Mouse (Mus musculus) heart, postnatal 10 days (tissue): ENCODE data around the gene Elmo1. TPM values are rescaled to one million over a fixed set of nuclear protein-coding genes. Genes with fewer than 3 reads are reported as not detected.

Experiments
- DNase-seq, 2 experiments: peaks; one replicate each; pipeline ENCODE4 v3.0.0; 2021
- intact Hi-C: fragments of 180-260 bp; cut with DNase I; formaldehyde crosslinking; loops from one replicate; pipeline ENCODE4 v1.15.1; 2025
- total RNA-seq, 2 experiments: library from RNA; stranded (reverse); gene quantifications; 2 replicates each; pipeline ENCODE4 v1.2.3; 2021

Gene Elmo1
- total RNA-seq, 2 experiments from 2014 or later = 20.2 to 20.4 TPM

DNA sequence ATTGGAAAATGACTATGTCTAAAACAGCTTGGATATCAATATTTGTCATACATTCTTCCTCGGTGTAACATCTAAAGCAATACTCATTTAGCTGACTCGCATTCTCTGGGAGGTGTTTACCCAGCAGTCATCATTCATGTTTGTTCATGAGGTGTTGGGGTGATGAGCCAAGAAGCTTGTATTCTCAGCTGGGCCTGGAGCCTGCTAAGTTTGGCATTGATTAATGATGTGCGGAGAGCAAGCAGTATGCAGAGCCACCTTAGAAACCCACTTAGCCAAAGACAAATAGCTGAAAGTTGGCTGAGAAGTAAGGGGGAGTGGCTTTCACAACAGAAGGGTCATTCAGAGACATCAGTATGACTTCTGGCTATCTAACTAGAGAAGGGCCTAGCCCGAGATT is 459.6 kb downstream of the Elmo1 start:
- intact Hi-C loops = no loop called here
- no peak for DNase-seq

DNA sequence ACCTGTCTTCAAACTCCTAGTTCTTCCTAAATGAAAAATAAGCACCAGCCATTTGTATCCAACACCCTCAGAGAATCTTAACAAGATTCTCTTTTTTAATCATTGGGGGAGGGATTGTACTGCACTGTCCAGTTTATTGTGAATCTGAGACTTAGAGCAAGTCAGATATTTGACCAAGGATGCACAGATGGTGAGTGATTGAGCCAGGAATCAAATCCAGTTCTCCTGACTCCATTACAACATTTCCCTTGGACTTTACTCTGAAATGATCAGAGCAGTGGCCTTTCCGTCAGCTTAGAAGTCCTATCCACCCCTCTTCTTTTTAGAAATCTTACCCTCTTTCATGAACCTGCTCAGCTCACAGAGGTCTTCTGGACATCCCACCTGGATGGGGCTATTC is 461.2 kb downstream of the Elmo1 start:
- intact Hi-C loops = no loop called here

DNA sequence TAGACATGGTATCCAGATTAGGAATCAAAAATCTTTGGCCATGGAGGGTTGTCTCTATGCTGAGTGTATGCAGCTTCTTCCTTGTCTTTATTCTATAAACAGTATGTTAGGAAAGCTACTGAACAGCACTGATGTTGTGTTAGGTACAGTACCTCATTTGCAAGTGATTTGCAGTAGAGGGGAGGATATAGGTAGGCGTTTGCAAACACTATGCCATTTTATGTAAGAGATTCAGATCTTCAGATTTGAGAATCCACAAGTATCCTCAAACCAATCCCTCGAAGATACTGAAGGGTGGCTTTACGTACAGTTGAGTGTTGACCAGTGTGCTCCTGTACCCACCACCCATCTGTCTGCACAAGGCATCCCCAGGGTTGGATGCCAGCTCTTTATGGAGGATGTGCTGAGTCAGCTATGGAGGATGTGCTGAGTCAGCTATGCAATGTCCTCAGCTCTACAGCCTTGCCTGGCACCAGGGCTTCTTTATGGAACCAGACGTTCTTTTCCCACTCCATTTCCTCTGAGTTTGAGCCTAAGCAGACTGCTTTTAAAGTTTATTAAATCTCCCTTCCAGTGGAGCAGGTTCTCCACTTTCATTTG is 465.6 kb downstream of the Elmo1 start:
- intact Hi-C loops = no loop called here

More for the DNA sequence above, 461.2 kb downstream of the Elmo1 start:
- no peak for DNase-seq

DNA sequence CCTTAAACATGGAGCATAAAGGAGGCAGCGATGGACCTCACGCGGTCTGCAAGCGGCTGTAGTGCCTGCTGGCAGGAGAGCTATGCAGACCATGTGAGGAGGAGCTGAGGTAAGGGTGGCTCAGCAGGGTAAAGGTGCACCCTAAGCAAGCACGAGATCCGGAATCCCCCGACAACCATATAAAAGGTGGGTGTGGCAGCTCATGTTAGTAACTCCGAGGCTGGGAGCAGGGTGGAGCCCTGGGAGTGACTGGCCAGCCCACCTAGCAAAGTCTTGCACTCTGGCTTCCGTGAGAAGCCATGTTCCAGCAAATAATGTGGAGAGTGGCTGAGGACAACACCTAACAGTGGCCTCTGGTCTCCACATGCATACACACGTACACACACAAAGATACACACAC is 466.3 kb downstream of the Elmo1 start:
- intact Hi-C loops = no loop called here
- DNase-seq = no peak

More for the DNA sequence above, 465.6 kb downstream of the Elmo1 start:
- no peak for DNase-seq

- intact Hi-C loops = no loop called here
- DNase-seq = no peak
Measured at GRCm38 (mm10) chr13:20557156-20557555, 466.8 kb downstream of the Elmo1 start.

DNA sequence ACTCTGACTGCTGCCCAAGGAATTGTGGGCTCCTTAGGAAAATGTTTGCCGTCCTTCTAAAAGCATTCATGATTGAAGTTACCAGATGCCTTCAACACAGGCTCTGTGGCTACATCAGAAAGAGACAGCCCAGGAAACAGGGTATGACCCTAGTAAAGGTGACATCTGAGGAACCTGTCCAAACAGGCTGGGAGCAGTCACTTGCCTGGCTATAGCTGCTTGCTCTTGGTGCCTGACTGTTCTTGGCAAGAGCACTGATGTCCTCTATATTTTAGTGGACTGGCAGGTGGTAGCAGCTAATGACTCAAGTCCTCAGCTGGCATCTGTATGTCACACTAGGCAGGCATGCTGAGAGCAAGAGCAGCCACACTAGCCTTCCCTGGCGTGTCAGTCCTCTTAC is 468.0 kb downstream of the Elmo1 start:
- intact Hi-C loops = no loop called here
- no peak for DNase-seq

GRCm38 (mm10) chr13:20564414-20564813 is 474.0 kb downstream of the Elmo1 start:
- intact Hi-C loops = no loop called here

DNA sequence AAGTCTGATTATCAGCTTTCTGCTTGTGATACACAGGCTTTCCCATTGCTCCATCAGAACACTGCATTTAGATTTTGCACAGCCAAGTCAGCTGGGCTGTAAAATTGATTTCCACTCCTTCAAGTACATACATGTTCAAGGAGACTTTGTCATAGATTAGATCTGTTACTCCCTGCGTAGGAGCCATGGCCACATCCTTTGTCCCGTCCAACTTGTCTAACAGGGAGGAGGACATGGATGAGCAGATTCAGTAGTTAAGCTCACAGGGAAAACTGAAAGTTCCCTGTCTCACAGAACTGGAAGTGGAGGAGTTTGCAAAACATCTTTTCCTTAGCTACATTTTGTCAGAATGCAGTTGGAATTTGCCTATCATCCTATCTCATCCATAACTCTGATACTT is 484.8 kb downstream of the Elmo1 start:
- no peak for DNase-seq
- intact Hi-C loops = no loop called here

More at GRCm38 (mm10) chr13:20564414-20564813, 474.0 kb downstream of the Elmo1 start:
- no peak for DNase-seq

- DNase-seq = no peak
- intact Hi-C loops = no loop called here
Measured at GRCm38 (mm10) chr13:20585868-20586267, 495.5 kb downstream of the Elmo1 start.

DNA sequence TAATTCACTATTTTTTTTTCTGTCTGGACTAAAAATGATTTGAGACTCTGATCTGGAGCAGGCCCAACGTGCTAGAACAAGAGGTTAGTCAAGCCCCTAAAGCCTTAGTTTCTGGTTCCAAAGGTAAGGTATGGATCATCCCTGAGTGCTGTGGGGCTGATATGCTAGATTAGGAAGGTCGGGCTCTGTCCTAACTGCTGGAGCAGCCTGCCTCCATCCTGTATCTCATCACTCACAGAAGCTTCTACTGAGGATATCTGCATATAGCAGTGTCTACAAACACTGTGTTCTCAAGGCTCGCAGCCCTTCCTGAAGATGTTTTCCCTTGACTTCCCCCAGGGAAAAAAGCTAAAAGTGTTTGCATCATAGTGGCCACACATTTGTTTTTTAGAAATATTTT is 496.1 kb downstream of the Elmo1 start:
- intact Hi-C loops = no loop called here

GRCm38 (mm10) chr13:20590983-20591382 is 500.6 kb downstream of the Elmo1 start:
- no peak for DNase-seq
- intact Hi-C loops = no loop called here

More for the DNA sequence above, 496.1 kb downstream of the Elmo1 start:
- no peak for DNase-seq

DNA sequence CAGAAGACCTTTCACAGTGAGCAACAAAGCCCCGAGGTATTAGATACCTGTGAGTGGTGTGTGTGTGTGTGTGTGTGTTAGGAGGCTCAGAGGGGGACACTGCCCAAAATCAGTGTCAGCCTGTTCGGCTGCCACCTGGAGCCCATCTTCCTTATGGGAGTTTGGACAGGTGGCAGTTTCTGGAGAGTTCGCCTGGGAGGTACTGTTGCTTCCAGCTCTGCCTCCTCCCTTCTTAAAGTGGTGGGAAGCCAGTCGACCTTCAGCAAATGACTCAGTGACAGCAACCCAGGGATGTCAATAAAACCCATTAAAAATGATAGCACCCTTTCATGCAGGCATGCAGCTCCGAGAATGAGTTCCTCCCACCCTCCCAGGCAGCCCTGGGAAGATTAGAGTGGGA is 506.9 kb downstream of the Elmo1 start:
- intact Hi-C loops = no loop called here

DNA sequence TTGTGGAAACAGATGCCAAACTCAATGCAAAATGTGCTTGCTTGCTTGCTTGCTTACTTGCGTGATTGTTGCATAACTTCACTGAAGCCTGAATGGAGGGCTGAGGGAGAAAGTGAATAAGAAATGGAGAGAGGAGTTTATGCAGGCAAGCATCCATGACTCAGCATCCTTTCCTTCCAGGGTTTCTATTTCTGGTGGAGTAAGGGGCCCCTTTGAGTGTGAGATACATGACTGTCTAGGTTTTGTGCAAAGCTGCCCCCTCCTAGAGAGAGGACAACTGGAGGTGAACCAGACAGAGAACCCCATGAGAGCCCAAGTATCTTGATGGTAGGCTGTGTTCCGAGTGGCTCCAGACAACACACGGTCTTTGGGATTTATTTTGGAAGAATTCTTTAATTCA is 508.2 kb downstream of the Elmo1 start:
- peak; percentile 7 to 12 for DNase-seq
- intact Hi-C loops = no loop called here

More for the DNA sequence above, 506.9 kb downstream of the Elmo1 start:
- no peak for DNase-seq

DNA sequence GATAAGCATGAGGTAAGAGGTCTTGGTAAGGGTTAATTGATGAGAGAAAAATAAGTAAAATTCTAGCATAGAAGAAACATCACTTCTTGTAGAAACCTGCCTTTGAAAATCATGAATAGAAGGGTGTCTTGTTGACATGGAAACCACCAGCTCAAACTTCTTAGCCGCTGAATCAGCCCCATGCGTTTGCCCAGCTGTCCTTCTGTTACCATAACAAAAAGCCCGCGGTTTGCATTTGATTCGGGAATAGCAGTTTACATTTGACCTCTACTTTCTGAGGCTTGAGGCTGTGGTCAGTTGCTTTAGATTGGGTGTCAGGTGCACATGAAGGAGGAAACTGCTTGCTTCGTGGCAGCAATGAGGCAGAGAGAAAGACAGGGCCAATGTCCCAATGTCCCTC is 509.9 kb downstream of the Elmo1 start:
- DNase-seq = no peak
- intact Hi-C loops = no loop called here

DNA sequence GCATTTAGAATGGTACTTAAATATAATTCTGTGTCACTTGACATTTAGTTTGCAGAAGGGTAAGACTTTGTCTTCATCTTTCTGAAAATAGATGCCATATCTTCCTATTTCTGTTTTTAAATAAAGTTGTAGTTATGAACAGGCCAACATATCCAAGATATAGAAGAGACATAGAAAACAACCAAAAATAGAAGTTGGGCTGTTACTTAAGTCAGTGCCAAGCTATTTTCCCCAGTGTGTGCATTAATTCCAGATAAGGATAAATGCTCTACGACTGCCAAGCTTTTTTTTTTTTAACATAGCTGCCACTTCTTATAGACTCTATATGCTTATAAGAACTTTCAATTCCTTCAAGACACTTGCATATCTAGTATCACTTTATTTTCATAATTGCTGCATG is 511.0 kb downstream of the Elmo1 start:
- intact Hi-C loops = no loop called here

GRCm38 (mm10) chr13:20606891-20607290 is 516.5 kb downstream of the Elmo1 start:
- DNase-seq = no peak
- intact Hi-C loops = no loop called here

More for the DNA sequence above, 511.0 kb downstream of the Elmo1 start:
- DNase-seq = no peak

DNA sequence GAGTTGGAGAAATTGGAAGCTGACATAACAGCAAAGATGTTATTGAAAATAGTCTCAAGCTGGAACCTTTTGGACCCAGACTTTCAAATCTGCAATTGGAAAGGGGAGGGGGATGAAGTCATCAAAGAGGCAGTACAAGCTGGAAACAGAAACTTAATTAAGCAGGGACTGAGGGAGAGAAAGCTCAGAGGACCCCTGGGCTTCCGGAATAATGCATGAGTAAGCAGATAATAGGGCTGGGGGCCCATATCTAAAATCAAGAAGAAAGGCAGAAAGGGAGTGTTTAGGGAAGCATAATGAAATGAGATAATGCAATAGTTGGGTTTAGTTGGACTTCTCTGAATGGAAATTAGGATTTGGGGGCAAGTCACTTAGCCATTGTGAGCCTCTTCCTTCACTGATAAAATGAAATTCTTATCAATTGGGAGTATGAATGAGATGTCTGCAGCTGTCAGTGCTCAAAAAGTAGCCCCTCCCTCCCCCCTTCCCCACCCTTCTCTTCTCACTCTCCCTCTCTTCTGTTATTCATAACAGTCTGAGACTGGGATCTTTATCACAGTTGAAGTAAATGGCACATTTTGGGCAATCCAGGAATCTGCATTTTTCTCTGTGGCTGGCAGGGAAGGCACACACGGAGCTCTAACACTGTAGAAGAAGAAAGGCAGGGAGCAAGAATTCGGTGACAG is 518.8 kb downstream of the Elmo1 start:
- intact Hi-C loops = no loop called here
- DNase-seq = no peak

- no peak for DNase-seq
- intact Hi-C loops = no loop called here
Measured at GRCm38 (mm10) chr13:20615596-20616469, 525.4 kb downstream of the Elmo1 start.

DNA sequence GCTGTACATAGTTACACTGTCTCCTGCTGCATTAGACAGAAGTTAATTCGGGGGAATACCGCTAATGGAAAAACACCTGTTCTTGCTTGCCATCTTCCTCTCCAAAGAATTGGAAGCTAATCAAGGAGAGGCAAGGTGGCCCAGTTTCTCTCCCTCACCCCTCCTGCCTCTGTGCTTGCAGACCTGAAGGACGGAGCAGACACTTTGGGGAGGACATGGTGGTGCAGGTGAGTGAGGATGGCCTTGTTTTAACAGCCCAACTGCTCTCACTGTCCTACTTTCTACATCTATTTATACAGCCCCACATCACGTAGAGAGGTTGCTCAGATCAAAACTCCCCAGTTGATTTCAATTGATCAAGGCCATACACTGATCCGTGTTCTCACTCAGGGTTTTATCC is 529.5 kb downstream of the Elmo1 start:
- intact Hi-C loops = no loop called here
- no peak for DNase-seq

DNA sequence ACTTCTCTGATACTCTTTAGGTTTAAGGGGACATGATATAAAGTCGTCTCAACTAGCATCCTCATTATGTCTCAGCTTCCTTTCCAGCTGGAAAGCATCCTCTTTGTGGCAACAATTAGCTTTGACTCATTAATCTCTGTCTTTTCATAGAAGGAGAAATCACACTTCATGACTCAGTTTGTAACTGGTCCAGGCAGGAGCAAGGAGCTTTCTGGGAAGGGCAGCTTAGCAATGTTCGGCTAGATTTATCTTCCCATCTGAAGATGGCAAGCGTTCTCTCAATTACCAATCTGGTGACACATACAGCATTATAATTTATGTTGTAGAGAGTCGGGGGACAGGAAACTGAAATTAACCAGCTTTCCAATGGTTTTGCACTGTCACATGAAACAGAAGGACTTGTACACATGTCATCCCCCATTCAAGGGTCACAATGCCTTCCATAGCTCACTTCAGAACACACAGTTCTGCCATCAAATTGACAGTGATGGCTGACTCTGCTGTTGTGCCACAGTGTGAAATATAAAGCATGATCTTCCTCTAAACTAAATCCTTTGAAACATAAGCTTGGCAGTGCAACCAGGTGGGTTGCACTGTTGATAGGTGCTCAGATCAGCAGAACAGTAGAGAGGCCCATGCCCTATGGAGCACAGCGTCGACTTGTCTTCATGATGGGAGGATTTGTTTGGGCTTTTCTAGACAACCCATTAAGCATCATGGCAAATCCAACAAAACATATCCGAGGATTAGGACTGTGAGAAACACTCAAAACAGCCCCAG is 532.9 kb downstream of the Elmo1 start:
- intact Hi-C loops = no loop called here
- no peak for DNase-seq

- no peak for DNase-seq
- intact Hi-C loops = no loop called here
Measured at GRCm38 (mm10) chr13:20627796-20628195, 537.4 kb downstream of the Elmo1 start.
